Comparison of ENCODE assay signal across 18 mouse cellular contexts in the genomic region with DNA sequence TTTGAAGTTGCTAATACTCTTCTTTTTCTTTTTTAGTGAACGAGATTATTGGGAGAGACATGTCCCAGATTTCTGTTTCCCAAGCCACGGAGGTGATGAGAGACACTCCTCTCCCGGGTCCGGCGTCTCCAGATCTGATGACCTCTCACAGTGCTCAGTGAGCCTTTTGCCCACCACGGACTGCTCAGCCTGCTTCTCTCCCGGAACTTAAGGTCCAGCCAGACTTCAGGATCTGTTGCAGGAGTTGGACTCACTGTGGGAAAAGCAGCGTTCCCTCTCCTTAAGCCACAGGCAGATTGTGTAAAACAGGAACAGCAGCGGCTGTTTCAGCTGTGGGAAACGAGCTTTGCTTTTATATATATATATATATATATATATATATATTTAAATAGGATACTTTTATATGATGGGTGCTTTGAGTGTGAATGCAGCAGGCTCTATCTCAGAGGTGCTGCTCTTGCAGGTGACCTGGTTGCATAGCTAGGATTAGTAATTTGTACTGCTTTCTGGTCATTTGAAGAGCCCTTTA. TPM values are rescaled to one million over a fixed set of nuclear protein-coding genes. Genes with fewer than 3 reads are reported as not detected.
"Had no signal": no experiment of that assay in that cellular context is flagged by ENCODE, and none has a peak within 500 bp of the region (broad histone marks: within the 10 kb centered on the region; RNA-seq: fewer than 3 reads in every experiment).

No protein-coding gene starts in this region.

- H3K4me1 ChIP-seq: intestine, embryonic 15.5 days; limb, embryonic 12.5 days; lung, embryonic 15.5 days; midbrain, embryonic 15.5 days; neural tube, embryonic 12.5 days had no signal

- H3K4me3 ChIP-seq: intestine, embryonic 15.5 days; layer of hippocampus, adult 2 months; limb, embryonic 12.5 days; liver, embryonic 13.5 days; lung, embryonic 15.5 days; megakaryocyte, embryonic 14.5 days; midbrain, embryonic 15.5 days; neural tube, embryonic 12.5 days; stomach, embryonic 15.5 days had no signal

- DNase-seq: kidney, adult 18-20 months; kidney, postnatal 4 days; liver; liver, embryonic 13.5 days; liver, postnatal 0 days; lung, postnatal 14 days; spleen, adult 18-20 months had no signal

- H3K9me3 ChIP-seq: intestine, embryonic 15.5 days; limb, embryonic 12.5 days; liver, embryonic 13.5 days; lung, embryonic 15.5 days; megakaryocyte, embryonic 14.5 days; midbrain, embryonic 15.5 days; neural tube, embryonic 12.5 days; stomach, embryonic 15.5 days had no signal

- H3K27me3 ChIP-seq: intestine, embryonic 15.5 days; lung, embryonic 15.5 days; megakaryocyte, embryonic 14.5 days; stomach, embryonic 15.5 days had no signal

- H3K27ac ChIP-seq: intestine, embryonic 15.5 days; layer of hippocampus, adult 2 months; limb, embryonic 12.5 days; liver, embryonic 13.5 days; lung, embryonic 15.5 days; macrophage; midbrain, embryonic 15.5 days; neural tube, embryonic 12.5 days; stomach, embryonic 15.5 days had no signal

RNA-seq across cellular contexts. Expression of a gene that starts 8.8 kb away (rescaled TPM):
- total RNA-seq: monocyte, adult 5-6 weeks; neutrophil, adult 5-6 weeks had no signal
- polyA plus RNA-seq: macrophage had no signal
